Mouse (Mus musculus) testis, postnatal 14 days (tissue): ENCODE measurements at regions not wholly inside any gene's neighbourhood (a gene's known extent, or its start where the extent isn't known, plus 50 kb on each side); places are given as distances from the start of the nearest gene placed in this dataset.
"Not testable (repeated sequence)": the region's sequence is repeated elsewhere in the genome, so short reads cannot be mapped to it uniquely, and the experiment has no call there.

Experiments used
- DNase-seq: peaks from one replicate; pipeline ENCODE4 v3.0.0; 2021; ENCODE audit warnings: low spot score

- no peak for DNase-seq
Measured at GRCm38 (mm10) chr13:5607462-5607861, 253.8 kb upstream of the Klf6 start.

- DNase-seq: no peak
Measured at GRCm38 (mm10) chr13:5614186-5614737, 247.0 kb upstream of the Klf6 start.

DNA sequence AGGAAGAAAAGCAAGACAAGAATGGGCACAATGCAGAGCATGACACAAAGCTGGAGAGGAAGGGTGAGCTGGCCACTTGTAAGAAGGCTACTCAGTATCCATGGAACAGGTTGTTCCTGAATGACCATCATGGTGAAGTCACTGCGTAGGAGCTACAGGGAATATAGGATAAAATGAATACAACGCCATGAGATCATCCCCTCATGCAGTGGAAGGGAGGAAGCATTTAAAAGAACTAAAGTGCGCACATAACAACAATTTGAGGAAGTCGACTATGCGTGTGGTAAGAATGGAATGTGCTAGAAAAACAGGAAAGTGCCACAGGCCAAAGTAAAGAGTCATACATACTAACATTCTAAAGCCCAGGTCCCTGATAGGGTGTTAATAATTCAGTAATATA is 246.4 kb upstream of the Klf6 start:
- no peak for DNase-seq

DNA sequence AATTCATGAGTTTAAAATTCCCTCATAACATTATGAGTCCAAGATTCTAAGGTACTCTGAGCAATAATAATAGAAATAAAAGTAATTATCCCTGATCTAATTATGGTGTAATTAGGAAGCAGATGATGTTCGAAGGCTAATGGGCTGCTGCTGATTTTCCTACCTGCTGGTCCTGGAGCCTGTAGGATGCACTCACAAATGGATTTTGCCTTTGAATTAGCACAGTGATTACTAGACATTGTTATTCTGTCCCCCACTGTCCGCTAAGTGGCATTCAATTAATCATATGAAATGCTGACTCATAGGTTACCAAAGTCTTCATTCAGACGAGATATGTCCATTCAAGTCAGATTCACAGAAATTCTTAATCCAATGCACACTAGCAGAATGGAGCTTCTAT is 246.0 kb upstream of the Klf6 start:
- DNase-seq: no peak

DNA sequence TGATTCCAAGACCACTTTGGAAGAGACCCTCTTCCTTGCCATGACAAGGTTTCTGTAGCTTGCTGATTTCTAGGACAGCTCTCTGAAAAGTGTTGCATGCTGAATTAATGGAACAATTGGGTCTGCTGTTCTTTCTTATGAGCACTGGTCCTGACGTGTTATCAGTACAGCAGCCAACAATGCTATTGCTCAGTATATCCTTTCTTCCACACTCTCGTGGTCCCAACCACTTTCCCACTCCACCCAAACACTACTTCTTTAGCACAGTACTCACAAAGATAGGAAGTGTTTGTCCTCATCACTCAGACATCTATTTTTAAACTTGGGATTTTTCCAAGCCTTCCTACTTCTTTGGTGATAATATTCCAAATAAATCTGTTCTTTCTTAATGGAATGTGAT is 233.2 kb upstream of the Klf6 start:
- DNase-seq: no peak

GRCm38 (mm10) chr13:5634960-5635359 is 226.3 kb upstream of the Klf6 start:
- DNase-seq: no peak

- no peak for DNase-seq
Measured at GRCm38 (mm10) chr13:5641743-5642510, 219.4 kb upstream of the Klf6 start.

DNA sequence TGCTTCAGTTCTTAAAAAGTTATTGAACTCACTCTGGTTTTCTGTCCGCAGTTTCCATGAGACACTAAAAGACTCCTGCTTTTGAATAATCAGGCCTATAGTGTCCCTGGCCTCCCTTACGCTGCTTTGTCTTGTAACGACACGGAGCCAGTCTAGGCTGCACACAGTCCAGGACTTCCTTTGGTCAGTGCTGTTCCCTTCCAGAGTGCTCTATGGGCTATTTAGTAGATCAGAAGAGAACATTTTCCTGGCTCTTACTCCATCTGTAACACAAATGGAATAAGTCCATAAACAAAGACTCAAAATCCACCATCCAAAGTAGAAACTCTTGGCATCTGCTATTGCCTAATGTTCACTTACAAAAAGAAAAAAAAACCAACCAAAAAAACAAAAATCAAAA is 213.0 kb upstream of the Klf6 start:
- no peak for DNase-seq

DNA sequence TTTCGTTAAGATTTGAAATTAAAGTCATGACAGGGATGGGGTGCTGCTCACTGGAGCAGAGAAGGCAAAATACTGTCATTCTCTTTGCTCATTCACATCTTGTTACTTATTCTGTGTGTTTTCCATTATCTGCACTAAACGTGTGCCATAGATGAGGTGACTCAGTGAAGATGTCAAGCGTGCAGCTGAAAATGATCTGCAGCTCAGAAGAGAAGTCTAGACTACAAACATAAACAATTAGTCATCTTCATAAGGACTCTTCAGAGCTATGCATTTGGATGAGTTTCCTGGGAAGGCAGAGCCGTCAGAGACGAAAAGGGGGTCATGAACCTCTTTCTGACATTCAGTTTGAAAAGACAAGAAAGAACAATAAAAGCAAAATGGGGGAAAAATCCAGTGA is 203.7 kb upstream of the Klf6 start:
- no peak for DNase-seq

DNA sequence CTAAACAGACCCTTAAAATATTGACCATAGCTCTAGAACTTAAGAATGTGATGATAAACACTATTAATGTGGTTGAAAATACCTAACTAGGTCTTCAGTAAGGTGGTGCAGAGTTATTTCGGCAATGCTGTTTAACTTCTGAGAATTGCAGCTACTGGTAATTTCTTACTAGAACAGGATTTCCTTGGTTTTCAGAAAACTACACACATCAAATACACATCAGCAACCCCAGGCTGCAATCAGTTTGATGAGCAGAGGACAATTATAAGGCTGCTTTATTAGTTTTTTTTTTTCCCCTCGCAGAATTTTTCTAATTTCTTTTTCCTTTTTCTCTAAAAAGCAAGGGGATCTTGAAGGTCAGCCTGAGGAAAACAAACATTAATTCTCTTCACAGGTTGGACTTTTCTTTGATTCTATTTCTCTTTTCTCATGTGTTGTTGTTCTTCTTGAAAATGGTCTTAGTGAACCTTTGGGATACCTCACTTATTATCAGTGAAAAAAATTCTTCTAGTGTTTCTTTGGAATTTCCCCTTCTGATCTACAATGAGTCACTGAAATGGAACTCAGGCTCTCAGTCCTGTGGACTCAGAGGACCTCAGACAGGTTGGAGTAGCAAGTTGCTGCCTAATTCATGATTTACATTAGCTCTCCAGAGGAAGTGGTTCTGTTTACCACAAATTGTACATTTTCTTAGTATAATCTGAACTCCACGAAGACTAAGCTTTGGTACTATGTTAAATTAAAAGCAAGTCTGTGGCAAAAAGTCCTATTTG is 194.9 kb upstream of the Klf6 start:
- no peak for DNase-seq

- DNase-seq: no peak
Measured at GRCm38 (mm10) chr13:5675668-5676067, 185.6 kb upstream of the Klf6 start.

DNA sequence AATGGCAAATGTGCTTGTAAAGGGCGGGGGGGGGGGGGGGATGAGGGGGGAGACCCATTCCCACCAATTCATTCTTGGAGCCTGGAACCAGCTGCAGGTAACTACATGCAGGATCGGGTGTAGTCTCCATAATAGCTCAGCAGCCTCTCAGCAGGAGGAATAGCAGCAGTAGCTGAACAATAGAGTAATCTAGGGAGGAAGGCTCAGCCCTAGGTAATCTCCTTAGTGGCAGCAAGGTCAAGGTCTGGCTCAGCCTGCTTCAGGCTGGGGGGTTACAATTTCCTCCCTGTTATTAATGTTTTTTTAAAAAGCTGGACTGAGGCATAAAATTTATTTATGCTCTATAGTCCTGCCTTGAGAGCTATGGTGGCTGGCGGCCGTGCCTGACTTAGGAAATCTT is 171.2 kb upstream of the Klf6 start:
- DNase-seq: no peak

DNA sequence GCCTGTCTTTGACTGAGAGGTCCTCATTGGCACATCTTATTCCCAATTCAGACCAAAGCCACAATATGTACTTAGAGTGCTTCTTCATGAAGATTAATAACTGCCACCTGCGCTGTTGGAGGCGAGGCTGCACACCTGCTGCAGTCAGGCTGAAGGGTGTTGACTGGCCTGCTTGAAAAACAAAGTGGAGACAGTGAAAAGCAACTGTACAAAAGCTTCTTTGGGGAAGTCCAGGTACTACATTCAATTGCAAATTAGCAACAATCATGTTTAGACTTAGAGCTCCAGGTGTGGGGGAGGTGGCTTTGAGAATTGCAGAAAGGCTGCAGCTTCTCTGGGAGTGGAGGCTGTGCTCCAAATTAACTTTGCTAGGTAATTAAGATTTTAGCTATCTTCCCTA is 170.6 kb upstream of the Klf6 start:
- DNase-seq: not testable (repeated sequence)

- no peak for DNase-seq
Measured at GRCm38 (mm10) chr13:5694626-5695025, 166.7 kb upstream of the Klf6 start.

GRCm38 (mm10) chr13:5695581-5695980 is 165.7 kb upstream of the Klf6 start:
- not testable (repeated sequence) for DNase-seq

DNA sequence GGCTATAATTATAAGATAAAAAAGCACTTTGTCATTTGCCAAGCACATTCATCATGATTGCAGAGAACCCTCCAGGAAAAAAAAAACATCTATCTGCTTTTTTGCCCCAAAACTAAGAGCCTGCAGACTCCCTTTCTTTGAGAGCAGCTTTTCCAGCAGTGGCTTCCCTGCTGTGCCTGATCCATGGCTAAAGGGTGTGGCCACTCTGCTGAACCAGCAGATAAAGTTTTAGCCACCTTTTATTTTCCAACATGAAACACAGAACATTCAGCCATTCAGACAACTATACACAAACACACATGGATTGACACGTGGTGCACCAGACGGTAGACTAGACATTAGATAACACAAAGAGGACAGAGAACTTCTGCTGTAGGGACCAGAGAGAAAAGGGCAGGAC is 164.9 kb upstream of the Klf6 start:
- DNase-seq: no peak

DNA sequence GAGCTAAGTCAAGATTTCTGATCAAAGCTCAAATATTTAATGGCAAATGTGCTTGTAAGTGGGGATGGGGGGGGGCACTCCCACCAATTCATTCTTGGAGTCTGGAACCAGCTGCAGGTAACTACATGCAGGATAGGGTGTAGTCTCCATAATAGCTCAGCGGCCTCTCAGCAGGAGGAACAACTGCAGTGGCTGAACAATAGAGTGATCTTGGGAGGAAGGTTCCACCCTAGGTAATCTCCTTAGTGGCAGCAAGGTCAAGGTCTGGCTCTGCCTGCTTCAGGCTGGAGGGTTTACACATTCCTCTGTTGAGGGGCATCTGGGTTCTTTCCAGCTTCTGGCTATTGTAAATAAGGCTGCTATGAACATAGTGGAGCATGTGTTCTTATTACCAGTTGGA is 164.0 kb upstream of the Klf6 start:
- not testable (repeated sequence) for DNase-seq

GRCm38 (mm10) chr13:5702071-5702470 is 159.2 kb upstream of the Klf6 start:
- DNase-seq: no peak

GRCm38 (mm10) chr13:5704991-5705390 is 156.3 kb upstream of the Klf6 start:
- no peak for DNase-seq

GRCm38 (mm10) chr13:5711646-5712045 is 149.6 kb upstream of the Klf6 start:
- DNase-seq: no peak

DNA sequence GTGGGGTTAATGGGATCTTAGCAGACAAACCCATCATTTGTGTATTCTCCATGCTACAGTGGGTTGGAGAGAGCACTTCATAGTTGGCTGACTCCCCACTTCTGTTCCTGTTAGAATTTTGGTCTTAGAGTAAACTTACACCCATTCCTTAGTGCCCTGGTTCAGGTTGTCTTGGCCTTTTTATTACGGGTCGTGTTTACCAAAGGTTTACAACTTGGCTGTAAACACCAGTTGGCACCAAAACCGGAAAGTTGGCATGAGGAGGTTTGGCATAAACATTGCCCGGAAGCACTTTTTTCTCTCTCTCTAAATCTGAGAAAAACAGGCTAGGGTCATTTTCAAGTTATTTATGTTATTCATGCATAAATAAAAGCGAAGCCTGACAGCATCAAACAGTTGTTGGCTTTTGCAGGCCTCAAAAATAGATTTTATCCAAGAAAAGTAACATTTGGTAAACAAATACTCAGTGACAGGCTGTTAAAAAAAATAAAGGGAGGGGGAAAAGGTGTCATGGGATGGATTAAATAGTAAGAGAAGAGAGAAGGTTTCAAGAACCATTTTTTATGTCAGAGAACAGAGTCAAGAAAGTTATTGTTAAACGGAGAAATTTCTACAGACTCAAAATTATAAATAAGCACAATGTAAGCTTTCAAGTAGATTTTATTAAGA is 148.0 kb upstream of the Klf6 start:
- DNase-seq: no peak

GRCm38 (mm10) chr13:5714191-5714591 is 147.1 kb upstream of the Klf6 start:
- no peak for DNase-seq

- no peak for DNase-seq
Measured at GRCm38 (mm10) chr13:5714793-5715192, 146.5 kb upstream of the Klf6 start.
